Mouse (Mus musculus) heart, adult 18-20 months (tissue): Measurements from ENCODE around the gene Rhbdf1. TPM values are rescaled to one million over a fixed set of nuclear protein-coding genes. Genes with fewer than 3 reads are reported as not detected.
"Not testable (repeated sequence)": the region's sequence is repeated elsewhere in the genome, so short reads cannot be mapped to it uniquely, and the experiment has no call there.

Source experiments
- DNase-seq, 2 experiments: peaks; one replicate each; pipeline ENCODE4 v3.0.0; 2021 to 2022; ENCODE audit warnings: mixed read lengths in 1 of 2
- total RNA-seq, 2 experiments: library from RNA; stranded (reverse); gene quantifications; 2 replicates each; pipeline ENCODE4 v1.2.3; 2021

The Rhbdf1 gene
- total RNA-seq, 2 experiments from 2014 or later, result 19.2 to 19.3 TPM

DNA sequence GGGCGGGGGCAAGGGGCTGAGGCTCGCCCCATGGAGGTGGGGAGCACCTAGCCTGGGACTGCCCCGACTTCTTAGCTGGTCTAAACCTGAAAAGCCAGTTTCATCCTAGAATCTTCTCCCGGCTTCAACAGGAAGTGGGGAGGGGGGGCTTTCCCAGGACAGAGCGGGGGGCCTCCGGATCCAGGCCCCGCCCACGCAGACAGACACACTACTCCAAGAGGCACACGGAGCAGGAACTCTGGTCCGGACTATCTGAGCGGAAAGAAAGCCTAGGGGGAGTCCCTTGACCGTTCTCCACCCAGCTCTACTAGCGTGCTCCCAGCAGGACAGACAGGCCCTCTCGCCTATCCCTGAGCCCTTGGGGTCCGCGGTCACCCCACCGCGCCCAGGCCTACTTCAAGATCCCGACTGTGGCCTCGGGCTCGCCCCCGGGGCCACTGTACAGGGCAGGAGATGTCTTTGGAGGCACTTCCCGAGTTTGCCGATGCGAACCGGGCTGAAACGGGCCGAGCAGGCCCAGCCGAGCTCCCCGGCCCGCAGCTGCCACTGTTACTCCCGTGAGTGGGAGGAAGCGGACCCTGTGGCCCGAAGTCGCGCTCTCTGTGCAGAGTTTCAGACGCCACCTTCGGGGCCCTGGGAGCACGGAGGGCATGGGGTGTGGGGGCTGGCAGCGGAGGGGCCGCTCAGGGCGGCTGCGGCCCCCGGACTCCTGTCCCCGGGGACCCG, 712 bp downstream of the Rhbdf1 start:
- DNase-seq, result peak; percentile 83 to 86

DNA sequence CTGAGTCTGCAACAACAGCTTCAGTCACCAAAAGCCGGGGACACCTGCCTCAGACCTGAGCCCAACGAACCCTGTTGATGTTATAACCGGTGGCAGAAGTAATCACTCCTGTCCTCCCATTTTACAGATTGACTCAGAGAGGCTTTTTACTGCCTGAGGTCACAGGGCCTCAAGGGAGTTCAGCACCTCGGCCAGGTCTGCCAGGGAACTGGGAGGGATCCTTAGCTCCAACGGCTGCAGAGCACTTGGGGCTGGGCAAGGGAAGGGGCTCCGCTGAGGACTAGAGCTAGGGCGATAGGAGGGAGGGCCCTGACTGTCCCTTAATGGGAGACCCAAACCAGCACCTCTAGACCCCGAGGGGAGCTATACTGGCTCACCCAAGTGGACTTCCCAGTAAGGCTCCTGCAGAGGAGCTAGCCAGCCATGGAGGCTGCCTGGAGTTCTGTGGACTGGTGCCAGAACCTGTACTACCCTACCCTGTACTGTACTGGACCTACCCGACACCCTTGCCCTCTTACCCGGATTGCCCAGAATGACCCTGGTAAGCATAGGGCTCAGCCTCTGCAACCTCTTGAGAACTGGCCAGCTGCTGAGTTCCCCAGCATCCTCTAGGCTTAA, 1.4 kb downstream of the Rhbdf1 start:
- DNase-seq, result no peak

- no peak for DNase-seq
Observed at GRCm38 (mm10) chr11:32219287-32219686, 2.8 kb downstream of the Rhbdf1 start.

GRCm38 (mm10) chr11:32218501-32219050, 3.5 kb downstream of the Rhbdf1 start:
- peak; percentile 36 to 37 for DNase-seq

DNA sequence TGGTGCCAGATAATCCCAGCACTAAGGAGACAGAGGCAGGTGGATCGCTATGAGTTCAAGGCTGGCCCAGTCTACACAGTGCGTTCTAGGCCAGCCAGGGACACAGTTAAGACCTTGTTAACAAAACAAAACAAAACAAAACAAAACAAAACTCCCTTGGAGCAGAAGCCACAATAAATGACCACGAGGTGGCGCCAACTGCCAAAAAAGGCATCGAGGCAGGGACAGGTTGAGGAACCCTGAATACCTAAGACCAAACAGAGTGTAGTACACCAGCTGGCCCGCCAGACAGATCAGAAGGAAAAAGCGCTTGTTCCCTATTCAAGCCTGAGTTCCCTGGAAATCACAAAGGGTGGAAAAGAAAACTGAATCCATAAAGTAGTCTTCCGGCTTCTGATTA, 5.2 kb downstream of the Rhbdf1 start:
- peak; percentile 70 to 89 for DNase-seq

- no peak for DNase-seq
Observed at GRCm38 (mm10) chr11:32215372-32216162, 6.5 kb downstream of the Rhbdf1 start.

DNA sequence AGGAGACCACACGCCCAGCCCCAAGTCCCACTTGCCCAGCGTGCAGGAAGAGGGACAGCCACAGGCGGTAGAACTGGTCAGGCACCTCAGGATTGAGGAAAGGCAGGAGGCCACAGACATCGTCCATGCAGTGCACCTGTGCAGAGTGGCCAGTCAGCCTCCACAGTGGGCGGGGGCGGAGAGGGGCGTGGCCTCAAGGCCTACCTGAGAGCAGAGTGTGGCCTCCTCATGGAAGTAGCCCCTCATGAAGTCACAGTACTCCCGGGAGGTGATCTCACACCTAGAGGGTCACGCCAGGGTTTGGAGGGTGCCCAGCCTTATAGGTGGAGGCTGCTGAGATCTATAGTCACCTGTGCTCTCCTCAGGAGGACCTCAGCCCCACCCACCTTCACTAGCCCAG, 11.5 kb downstream of the Rhbdf1 start:
- no peak for DNase-seq

DNA sequence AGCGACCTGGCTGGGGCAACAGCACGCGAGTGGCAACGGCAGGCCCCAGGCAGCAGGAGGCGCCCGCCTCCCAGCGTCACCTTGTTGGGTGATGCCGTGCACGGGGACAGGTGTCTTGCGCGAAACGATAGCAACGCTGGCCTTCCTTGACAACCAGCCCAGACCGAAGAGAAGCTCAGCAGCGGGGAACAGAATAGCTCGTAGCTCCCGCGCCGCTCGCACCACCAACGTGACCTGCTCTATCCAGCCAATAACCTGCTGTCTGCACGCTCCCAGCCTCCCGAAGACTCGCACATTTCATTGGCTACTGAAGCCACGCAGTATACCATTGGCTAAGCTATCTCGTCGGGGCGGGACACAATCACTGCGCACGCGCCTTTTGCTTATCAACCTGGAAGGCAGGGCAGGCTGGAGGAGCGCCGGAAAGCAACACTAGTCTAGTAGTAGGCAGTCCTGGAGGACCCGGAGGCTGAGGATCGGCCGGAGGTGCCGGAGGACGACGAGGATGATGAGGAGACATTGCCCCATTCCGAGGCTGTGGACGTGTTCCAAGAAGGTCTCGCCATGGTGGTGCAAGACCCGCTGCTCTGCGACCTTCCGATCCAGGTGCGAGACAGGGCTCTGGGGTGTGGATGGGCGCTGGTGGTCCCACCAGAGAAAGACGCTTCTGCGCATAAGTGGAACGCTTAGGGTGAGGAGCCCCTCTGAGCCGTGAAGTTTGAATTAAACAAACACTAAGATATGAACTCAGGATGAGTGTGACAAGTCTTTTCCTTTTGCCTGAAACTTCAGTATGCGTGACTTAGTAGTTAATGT, 16.8 kb downstream of the Rhbdf1 start, which contains the start of gene Snrnp25:
Snrnp25 (plus strand) TSS at position 358 of the 816 bp plus-strand sequence.
- DNase-seq, result peak; percentile 97 to 98

DNA sequence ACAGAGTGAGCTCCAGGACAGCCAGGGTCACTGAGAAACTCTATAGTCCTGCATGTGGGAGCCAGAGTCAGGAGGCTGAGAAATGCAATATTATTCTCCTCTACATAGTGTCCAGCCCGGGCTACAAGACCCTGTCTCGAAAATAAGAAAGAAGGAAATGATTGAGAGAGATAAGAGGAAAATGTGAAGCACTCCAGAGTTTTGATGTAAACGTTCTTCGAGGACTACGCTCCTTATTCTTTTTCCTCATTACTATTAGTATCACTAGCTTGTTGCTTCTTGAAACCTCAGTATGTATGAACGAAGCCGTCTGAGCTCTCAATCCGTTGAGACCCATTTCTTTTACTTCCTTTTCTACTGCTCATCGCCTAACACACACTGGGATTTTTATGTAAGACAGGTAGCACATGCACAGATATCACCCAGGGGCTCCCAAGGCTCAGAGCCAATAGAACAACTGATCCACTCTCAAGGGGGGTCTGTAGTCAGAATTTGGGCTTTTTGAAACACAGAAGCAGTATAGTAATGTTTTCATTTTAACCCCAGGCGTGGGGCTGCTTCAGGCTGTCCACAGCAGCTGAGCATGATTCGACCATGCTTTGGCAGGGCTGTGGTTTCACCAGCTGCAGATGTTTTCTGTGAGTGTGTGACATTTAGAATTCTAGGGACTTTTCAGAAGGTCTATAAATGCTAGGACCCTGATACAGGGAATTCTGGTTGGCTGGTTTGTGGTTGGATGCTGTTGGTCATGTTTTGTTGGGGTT, 20.0 kb downstream of the Rhbdf1 start:
- no peak for DNase-seq

- DNase-seq, result not testable (repeated sequence)
Observed at GRCm38 (mm10) chr11:32200992-32201391, 21.1 kb downstream of the Rhbdf1 start.

DNA sequence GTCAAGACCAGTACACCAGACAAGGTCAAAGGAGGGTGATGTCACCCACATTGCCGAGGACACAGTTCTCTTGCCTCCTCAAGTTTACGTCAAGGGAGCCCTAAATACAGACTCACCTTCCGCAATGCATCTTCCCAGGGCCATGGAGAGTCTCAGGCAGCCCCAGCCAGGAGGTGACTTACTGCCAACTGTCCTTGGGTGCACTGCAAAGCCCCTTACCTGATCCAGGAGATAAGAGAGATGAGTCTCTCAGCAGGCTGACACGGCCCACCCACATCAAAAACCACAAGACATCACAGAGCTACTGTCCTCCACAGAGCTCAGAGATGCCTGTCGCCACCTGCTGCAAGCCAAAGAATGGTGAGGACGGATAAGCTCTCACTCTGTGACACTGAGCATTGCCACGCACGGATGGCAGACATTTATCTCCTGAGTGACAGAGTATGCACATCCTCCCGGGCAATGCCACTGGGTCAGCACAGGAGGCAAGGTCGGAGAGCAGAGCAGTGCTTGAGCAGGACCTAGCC, 22.0 kb downstream of the Rhbdf1 start, which contains the start of gene Il9r:
Il9r (minus strand) TSS at position 205 of the 527 bp plus-strand sequence.
- no peak for DNase-seq

DNA sequence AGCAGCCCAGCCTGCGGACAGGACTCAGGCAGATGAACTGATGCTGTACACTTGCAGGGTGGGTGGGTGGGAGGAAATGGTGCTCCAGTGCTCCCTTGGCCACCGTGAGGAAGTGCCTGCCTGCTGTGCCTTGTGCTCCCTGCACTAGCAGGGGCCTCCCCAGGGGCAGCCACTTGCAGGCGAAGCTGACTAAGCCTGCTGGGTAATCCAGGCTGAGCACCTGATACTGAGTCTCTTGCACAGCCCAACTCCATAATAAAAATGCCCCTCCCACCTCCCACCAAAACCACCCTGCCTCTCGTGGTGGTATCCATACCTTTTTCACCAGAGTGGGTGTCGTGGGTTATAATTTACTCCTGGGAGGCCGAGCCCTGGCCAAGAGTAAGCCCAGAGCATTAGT, 22.9 kb downstream of the Rhbdf1 start:
- no peak for DNase-seq

DNA sequence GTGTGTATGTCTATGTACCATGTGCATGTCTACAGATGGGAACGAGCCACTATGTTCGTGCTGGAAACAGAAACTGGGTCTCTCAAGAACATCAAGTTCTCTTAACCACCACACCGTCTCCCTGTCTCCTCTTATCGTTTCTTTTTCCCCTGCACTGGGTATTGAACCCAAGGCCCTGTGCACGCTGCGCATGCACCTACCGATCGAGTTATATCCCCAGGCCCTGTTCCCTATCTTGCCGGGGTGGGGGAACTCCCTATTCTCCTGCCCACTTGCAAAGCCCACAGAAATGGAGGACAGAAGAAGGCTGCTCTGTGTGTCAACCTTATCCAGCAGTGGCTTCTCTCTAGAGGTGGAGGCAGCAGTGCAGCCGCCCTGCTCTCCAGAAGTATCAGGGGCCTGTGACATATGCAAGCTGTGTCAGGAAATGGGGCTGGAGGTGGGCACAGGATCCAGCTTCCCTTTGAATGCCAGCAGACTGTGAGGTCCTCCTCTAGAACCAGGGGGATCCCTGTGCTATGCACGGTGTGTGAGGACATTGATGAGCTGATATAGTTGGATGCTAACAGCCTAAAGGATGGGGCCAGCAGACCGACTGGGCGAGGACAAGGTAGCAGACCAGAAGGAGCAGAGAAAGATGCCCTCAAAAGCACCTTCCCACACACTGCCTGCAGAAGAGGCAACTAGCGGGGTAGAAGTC, 23.7 kb downstream of the Rhbdf1 start:
- no peak for DNase-seq

GRCm38 (mm10) chr11:32197766-32198165, 24.3 kb downstream of the Rhbdf1 start:
- DNase-seq, result no peak

- no peak for DNase-seq
Observed at GRCm38 (mm10) chr11:32196727-32197126, 25.4 kb downstream of the Rhbdf1 start.

GRCm38 (mm10) chr11:32195867-32196540, 26.1 kb downstream of the Rhbdf1 start:
- no peak for DNase-seq

DNA sequence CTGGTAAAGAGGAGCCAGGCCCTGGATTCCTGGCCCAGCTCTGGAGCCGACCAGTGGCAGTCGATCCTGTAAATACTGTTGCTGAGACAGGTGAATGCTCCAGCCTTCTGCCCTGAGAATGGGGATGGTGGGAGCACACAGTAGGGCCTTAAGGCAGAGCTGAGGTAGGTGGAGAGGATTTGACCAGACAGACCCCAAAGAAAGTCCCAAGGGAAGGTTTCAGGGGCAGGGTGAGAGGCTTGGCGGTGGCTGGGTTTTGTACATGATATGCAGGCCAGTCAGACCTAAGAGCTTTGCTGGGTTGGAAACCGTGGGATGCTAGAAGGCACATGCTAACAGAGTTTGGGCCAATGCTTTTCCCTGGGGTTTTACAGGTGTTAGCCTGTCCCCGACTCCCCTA, 27.5 kb downstream of the Rhbdf1 start:
- DNase-seq, result no peak

DNA sequence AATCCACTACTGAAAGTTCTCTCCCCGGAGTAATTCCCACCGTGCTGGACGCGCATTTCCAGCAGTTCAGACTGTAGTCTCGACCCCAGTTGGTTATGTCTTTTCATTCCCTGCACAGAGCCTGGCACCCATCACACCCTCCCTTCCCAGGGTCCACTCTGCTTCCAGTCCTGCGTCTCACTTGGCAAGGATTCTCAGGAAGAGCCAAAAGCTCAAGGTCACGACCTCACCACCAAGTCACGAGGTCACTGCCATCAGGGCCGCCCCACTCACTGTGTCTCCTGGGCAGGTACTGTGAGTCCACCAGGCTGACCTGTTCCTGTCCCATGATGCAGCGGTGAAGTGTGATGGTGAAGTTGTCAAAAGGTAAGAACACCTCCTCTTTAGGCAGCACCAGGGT, 28.0 kb downstream of the Rhbdf1 start:
- no peak for DNase-seq

DNA sequence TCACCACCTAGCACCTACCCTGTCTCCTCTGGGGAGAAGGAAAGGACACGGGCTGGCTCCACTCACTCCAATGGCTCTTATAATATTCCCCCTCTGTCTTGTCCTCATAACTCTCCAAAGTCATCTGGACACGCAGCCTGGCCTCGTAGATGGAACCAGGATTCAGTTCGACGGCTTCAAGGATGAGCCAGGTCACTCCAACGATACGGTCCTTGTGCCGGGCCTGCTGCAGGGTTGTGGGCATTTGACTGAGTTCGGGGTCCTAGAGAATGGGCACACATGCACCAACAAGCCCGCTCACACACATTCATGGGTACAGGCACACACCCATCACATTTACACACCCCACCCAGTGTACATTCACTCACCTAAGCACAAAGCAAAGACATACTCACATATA, 28.9 kb downstream of the Rhbdf1 start:
- no peak for DNase-seq
